Mouse (Mus musculus) MN1 (cell line): ENCODE data around the gene Chic2.
A peak's percentile ranks its signal among the peaks of the same experiment; 100 is the strongest.

Experiments
- DNase-seq: peaks from one replicate; pipeline ENCODE4 v3.0.0-alpha.2; 2016; ENCODE audit warnings: low spot score

The Chic2 gene

GRCm38 (mm10) chr5:74974726-74975411 lies 69.7 kb downstream of the Chic2 start:
- peak; percentile 86 for DNase-seq

DNA sequence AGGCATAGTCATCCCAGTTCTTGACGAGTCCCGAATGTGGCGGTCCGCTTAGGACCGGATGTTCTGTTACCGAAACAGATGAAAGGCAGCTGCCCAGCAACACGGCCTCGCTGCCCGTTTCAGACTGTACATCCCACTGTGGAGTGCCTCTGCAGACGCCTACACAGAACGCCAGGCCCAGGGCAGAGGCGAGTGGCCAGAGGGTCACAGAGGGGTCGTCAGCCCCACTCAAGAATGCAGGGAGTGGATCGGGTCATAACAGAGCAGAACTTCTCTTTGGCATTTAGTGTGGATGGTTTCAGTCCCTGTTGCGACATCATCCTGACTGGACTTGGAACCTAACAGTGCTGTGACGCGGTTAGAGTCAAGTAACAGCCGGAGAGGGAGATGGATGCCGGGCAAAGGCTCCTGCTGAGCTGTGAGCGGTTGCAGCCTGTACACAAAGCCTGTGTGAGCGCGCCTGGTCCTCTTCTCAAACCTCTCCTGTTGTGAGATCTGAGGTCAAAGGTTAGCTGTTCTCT lies 70.5 kb downstream of the Chic2 start:
- DNase-seq: no peak

- no peak for DNase-seq
Observed at GRCm38 (mm10) chr5:74971418-74971817, 73.2 kb downstream of the Chic2 start.

GRCm38 (mm10) chr5:74969341-74969740 lies 75.2 kb downstream of the Chic2 start:
- no peak for DNase-seq

- no peak for DNase-seq
Observed at GRCm38 (mm10) chr5:74967882-74968281, 76.7 kb downstream of the Chic2 start.

GRCm38 (mm10) chr5:74966891-74967290 lies 77.7 kb downstream of the Chic2 start:
- peak; percentile 27 for DNase-seq

- no peak for DNase-seq
Observed at GRCm38 (mm10) chr5:74962771-74963170, 81.8 kb downstream of the Chic2 start.

DNA sequence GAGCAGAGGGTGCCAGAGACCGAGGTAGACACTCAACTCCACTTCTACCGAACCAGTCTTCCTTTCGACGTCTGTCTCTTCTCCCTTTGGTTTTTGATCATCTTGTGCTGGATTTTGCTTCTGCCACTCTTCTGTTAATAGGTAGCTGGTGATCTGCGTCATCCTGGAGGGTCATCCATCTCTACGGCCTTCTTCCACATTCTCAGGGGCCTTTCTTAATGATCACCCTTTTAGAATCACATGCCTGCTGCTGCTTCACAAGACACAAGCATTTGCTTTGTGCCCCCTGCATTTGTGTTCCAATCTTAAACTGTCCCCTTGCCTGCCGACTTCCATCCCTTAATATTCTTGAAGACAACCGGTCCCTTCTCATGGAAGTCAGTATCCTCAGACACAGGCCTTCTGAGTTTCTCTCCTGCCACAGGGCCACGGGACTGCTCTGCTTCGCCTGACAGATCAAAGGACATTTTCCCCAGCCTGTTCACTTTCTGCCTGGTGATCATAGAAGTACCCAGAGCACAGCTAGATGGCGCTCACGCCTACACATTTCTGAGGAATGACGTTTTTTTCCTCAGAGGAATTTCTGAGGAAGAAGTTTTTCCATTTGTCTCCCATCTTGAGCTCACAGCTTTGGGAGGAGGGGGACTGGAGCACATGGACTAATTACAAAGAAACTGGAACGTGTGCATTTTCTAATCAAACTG lies 83.6 kb downstream of the Chic2 start:
- DNase-seq: peak; percentile 83

DNA sequence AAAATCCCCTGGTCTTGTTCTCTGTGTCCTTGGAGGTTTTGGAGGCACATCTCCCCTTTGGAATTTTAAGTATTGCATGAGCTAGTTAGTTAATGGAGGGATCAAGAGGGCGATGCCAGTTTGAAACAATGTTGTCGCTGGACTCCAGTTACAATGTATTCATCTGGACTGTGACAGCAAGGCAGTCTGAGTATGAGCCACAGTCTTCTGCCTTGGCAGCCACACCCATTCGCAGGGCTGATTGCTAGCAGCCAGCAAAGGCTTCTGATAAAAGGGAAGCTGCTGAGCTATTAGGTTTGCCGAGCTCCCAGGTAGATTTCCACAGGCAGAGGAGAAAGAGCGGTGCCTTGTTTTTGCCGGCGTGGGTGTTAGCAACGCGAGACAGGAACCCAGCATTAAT lies 84.3 kb downstream of the Chic2 start:
- DNase-seq: no peak

DNA sequence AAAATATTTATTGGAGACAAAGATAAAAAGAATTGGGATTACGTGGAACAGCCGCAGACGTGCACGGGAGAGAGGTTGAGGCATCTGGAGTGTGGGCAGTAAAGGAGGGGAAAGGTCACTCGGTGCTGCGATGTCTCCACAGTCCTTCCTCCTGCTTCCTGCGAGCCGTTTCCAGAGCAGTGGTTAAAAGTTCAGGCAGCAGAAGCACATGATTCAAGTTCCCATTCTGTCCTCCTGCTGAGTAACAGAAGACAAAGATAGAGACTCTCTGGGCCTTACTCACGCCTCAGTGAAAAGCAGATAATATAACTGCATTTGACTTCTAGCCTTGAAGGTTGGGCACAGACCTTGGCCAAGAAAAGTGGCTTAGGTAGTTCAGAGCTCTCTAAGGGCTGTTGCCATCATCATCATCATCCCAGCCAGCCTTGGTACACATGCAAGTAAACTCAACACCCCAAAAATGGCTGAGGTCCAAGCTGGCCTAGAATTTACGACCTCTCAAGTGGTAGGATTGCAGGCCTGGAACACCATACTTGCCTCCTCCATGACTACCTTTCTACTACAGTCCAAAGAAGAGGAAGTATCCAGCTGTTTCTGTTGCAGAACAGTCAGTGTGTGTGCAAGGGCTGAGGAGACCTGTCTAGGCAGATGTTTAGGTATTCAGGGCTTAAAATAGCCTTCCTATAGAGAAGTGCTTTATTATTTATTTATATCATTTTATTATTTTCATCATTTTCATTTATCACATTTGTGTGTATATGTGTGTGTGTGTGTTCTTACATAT lies 87.1 kb downstream of the Chic2 start:
- no peak for DNase-seq

- DNase-seq: no peak
Observed at GRCm38 (mm10) chr5:74956335-74956734, 88.2 kb downstream of the Chic2 start.

DNA sequence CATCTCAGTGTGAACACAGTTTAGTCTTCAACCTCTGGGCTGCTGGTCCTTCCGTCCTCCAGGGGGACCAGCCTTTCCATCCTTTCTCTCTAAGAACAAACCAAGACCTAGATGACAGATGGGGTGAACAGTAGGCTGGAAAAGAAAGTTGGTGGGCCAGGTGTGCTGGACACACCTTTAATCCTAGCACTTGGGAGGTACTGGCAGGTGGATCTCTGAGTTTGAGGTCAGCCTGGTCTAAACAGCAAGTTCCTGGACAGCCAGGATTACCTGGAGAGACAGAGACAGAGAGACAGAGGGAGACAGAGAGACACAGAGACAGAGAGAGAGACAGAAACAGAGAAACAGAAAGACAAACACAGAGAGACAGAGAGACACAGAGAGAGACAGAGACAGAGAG lies 89.0 kb downstream of the Chic2 start:
- DNase-seq: no peak

DNA sequence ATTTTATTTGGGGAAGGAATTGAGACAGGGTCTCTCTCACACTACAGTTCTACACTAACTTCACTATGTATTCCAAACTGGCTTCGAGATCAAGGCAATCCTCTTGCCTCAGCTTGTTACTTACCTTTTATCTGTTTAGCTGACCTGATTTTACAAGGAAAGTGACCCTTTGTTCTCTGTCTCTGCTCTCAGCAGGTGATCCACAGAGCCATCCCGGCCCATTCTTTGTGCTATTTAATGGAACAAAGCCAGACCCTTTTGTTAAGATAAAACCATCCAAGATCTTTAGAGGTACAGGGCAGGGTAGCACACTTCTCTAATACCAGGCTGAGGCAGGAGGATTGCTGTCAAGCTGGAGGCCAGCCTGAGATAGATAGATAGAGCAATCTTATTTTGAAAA lies 91.6 kb downstream of the Chic2 start:
- DNase-seq: no peak

- DNase-seq: no peak
Observed at GRCm38 (mm10) chr5:74951375-74951774, 93.2 kb downstream of the Chic2 start.

- no peak for DNase-seq
Observed at GRCm38 (mm10) chr5:74949298-74949697, 95.3 kb downstream of the Chic2 start.

GRCm38 (mm10) chr5:74948482-74948881 lies 96.1 kb downstream of the Chic2 start:
- no peak for DNase-seq
